Mouse (Mus musculus): ENCODE measurements at regions not wholly inside any gene's neighbourhood (a gene's known extent, or its start where the extent isn't known, plus 50 kb on each side); places are given as distances from the start of the nearest gene placed in this dataset.

DNA sequence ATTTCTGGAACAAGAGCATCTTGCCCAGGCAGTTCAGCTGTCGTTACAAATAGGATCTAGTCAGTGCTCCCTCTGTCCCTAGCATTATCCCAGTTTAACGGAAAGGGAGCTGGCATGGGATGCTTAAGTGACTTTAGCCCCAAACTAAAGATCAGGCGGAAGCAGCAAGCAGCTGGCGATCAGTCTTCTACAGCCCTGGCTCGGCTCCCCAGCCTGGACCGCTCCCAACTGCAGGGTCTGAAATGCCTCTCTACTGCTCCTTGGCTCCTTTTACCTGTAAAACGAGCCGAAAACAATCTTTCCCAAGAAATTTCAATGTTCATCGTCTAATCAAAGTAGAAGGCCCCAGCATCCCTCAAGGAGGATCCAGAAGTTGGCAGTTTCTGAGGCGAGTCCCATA, 745.5 kb downstream of the Diaph3 start:
- no peaks in the 10 kb centered on the region for H3K36me3 ChIP-seq (ENCODE audit: control insufficient read depth, insufficient read depth, low read length)
- no peak overlapping the region for H3K4me2 ChIP-seq (replicated peaks; ENCODE audit: low read depth)
- H3K27me3 ChIP-seq (ENCODE audit: control insufficient read depth, insufficient read depth, low read length), result no peaks in the 10 kb centered on the region
- no peak overlapping the region for H3K27ac ChIP-seq (replicated peaks)
- DNase-seq (ENCODE audit: low spot score), result no peak
- no peaks in the 10 kb centered on the region for H3K9me3 ChIP-seq (ENCODE audit: control insufficient read depth, low read length)
- H3K4me1 ChIP-seq (replicated peaks; ENCODE audit: control insufficient read depth, insufficient read depth), result no peaks in the 10 kb centered on the region
- H3K9ac ChIP-seq (ENCODE audit: low read length), result no peak overlapping the region
- H3K4me3 ChIP-seq (ENCODE audit: low read depth, low read length), result no peak overlapping the region
- TF ChIP-seq CTCF (IDR thresholded peaks at IDR 0.05; ENCODE audit: low read depth), result no peak
- ATAC-seq (ENCODE audit: low FRiP score, low TSS enrichment), result no peak
- WGBS, result 23% methylated on average over 10 of the region's 10 CpGs

DNA sequence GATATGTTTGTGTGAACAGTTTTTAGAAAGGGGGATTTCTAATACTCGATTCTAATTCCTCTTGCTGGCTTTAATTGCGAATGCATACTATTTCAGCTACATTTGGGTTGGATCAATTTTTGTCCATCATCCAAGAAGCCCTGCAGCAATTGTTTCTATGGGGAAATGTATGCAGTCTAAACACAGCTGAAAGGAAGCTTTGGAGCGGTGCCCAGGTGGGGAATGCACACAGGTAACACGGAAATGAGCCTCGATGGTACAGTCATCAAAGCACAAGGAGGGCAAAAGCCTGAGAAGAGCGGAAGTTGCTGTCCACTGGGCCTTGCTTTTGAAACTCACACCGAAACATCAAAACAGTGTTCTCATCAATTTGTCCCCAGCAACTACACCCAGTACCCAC, 746.0 kb downstream of the Diaph3 start:
- ATAC-seq (ENCODE audit: low FRiP score, low TSS enrichment) (no peak), DNase-seq (ENCODE audit: low spot score) (no peak)
- H3K27ac ChIP-seq (replicated peaks), result no peak overlapping the region
- no peak overlapping the region for H3K4me2 ChIP-seq (replicated peaks; ENCODE audit: low read depth)
- no peaks in the 10 kb centered on the region for H3K27me3 ChIP-seq (ENCODE audit: control insufficient read depth, insufficient read depth, low read length)
- H3K9ac ChIP-seq (ENCODE audit: low read length), result no peak overlapping the region
- H3K9me3 ChIP-seq (ENCODE audit: control insufficient read depth, low read length), result no peaks in the 10 kb centered on the region
- no peak for TF ChIP-seq EP300 (optimal IDR thresholded peaks at IDR 0.05)
- TF ChIP-seq CTCF (IDR thresholded peaks at IDR 0.05; ENCODE audit: low read depth), result no peak
- no peak overlapping the region for H3K4me3 ChIP-seq (ENCODE audit: low read depth, low read length)
- H3K36me3 ChIP-seq (ENCODE audit: control insufficient read depth, insufficient read depth, low read length), result no peaks in the 10 kb centered on the region
- no peaks in the 10 kb centered on the region for H3K4me1 ChIP-seq (replicated peaks; ENCODE audit: control insufficient read depth, insufficient read depth)
- whole genome bisulfite sequencing, result 58% methylated on average over 7 of the region's 7 CpGs

DNA sequence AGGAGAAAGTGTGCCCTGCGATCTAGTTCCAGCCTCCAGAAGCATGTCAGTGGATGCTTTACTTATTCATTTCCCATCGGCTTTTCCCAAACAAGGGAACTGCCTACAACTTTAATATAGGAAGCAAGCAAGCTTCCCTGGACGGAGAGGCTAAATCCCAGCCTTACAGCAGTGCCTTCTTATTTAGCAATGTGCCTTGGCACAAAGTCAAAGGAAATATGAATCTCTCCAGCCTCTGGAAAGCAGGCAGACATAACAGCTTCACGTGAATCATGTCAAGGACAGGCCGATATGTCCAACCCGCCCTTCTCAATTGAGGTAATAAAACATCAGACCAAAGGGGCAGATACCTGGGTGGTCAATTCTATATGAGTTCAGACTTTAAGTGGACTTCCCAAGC, 755.9 kb downstream of the Diaph3 start:
- ATAC-seq (ENCODE audit: low FRiP score, low TSS enrichment) (no peak), DNase-seq (ENCODE audit: low spot score) (no peak)
- Histone ChIP-seq H3K27ac (replicated peaks) (no peak overlapping the region), H3K9me3 (ENCODE audit: control insufficient read depth, low read length) (no peaks in the 10 kb centered on the region), H3K4me1 (replicated peaks; ENCODE audit: control insufficient read depth, insufficient read depth) (no peaks in the 10 kb centered on the region), H3K36me3 (ENCODE audit: control insufficient read depth, insufficient read depth, low read length) (no peaks in the 10 kb centered on the region), H3K9ac (ENCODE audit: low read length) (no peak overlapping the region), H3K27me3 (ENCODE audit: control insufficient read depth, insufficient read depth, low read length) (no peaks in the 10 kb centered on the region), H3K4me2 (replicated peaks; ENCODE audit: low read depth) (no peak overlapping the region), H3K4me3 (ENCODE audit: low read depth, low read length) (no peak overlapping the region)
- 45% methylated on average over 6 of the region's 6 CpGs for WGBS
- TF ChIP-seq CTCF (IDR thresholded peaks at IDR 0.05; ENCODE audit: low read depth) (no peak), EP300 (optimal IDR thresholded peaks at IDR 0.05) (no peak)

DNA sequence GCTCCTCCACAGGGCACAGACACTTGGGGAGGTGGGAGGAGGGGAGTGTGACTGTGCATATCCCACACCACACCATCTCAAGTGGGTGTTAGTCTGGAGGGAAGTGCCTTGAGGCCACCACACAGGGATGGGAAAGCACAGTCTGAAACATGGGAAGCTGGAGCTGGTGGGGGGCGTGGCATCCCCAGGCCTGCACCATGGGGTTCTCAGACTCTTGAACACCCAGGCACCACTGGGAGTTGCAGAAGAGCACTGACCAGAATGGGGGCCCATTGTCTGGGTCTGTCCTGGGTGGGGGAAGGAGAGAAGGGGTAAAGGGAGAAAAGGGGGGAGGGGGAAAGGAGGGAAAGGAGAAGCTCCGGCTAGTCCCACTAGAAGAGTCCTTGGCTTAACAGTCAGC, 776.0 kb downstream of the Diaph3 start:
- WGBS, result 94% methylated on average over 2 of the region's 2 CpGs
- Histone ChIP-seq H3K9ac (ENCODE audit: low read length) (no peak overlapping the region), H3K27me3 (ENCODE audit: control insufficient read depth, insufficient read depth, low read length) (no peaks in the 10 kb centered on the region), H3K9me3 (ENCODE audit: control insufficient read depth, low read length) (no peaks in the 10 kb centered on the region), H3K36me3 (ENCODE audit: control insufficient read depth, insufficient read depth, low read length) (no peaks in the 10 kb centered on the region), H3K4me3 (ENCODE audit: low read depth, low read length) (no peak overlapping the region), H3K27ac (replicated peaks) (no peak overlapping the region), H3K4me1 (replicated peaks; ENCODE audit: control insufficient read depth, insufficient read depth) (no peaks in the 10 kb centered on the region), H3K4me2 (replicated peaks; ENCODE audit: low read depth) (no peak overlapping the region)
- TF ChIP-seq CTCF (IDR thresholded peaks at IDR 0.05; ENCODE audit: low read depth) (no peak), EP300 (optimal IDR thresholded peaks at IDR 0.05) (no peak)
- DNase-seq (ENCODE audit: low spot score) (no peak), ATAC-seq (ENCODE audit: low FRiP score, low TSS enrichment) (no peak)

DNA sequence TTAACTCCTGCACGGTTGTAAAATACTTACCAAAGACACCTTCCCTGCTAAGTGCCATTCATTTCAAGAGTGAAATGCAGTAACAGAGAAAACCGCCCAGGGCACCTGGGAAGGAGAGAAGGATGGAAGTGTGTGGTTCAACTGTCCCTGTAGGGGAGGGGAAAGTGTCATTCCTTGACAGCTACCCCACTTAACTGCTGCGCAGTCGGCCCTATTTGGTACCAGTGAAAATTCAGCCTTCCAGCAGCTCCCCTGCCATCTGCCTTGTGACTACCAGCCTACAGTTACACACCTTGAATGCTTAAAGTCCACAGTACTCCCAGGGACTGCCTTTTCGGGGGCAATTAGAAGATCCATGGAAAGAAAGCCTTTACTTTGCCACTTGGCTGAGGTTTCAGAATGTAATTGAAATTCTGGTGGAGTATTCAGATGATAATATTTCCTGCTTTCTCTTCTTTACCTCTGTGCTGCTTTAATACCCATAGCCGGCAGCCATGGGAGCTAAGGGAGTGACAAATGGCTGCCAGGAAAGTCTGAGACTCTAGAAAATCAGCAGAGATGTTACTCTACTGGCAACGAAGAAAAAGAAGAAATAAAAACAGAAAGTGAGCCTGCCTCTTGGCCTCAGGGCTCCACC, 780.5 kb downstream of the Diaph3 start:
- H3K4me1 ChIP-seq (replicated peaks; ENCODE audit: control insufficient read depth, insufficient read depth), result no peaks in the 10 kb centered on the region
- H3K36me3 ChIP-seq (ENCODE audit: control insufficient read depth, insufficient read depth, low read length), result no peaks in the 10 kb centered on the region
- no peak overlapping the region for H3K9ac ChIP-seq (ENCODE audit: low read length)
- WGBS, result 46% methylated on average over 7 of the region's 7 CpGs
- H3K9me3 ChIP-seq (ENCODE audit: control insufficient read depth, low read length), result no peaks in the 10 kb centered on the region
- no peak for DNase-seq (ENCODE audit: low spot score)
- H3K4me3 ChIP-seq (ENCODE audit: low read depth, low read length), result no peak overlapping the region
- no peak overlapping the region for H3K27ac ChIP-seq (replicated peaks)
- ATAC-seq (ENCODE audit: low FRiP score, low TSS enrichment), result no peak
- no peaks in the 10 kb centered on the region for H3K27me3 ChIP-seq (ENCODE audit: control insufficient read depth, insufficient read depth, low read length)
- TF ChIP-seq EP300 (optimal IDR thresholded peaks at IDR 0.05) (no peak), CTCF (IDR thresholded peaks at IDR 0.05; ENCODE audit: low read depth) (no peak)
- H3K4me2 ChIP-seq (replicated peaks; ENCODE audit: low read depth), result no peak overlapping the region

DNA sequence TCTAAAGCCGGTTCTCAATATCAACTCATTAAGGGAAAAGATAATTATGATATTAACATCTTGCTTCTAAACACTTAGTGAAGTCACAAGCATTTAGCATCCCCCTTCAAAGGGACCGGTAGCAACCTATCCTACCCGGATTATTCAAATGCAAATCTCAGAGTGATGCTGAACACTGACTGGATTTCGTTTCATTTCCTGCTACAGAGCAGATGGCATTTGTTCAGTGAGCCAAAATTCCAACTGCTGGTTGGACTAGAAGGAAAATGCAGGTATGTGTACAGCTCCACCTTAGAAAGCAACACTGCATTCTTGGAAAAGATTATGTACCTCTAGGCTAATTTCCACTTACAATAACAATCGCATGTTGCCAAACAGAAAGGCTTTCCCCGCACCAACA, 782.5 kb downstream of the Diaph3 start:
- WGBS, result 85% methylated on average over 6 of the region's 6 CpGs
- H3K4me1 ChIP-seq (replicated peaks; ENCODE audit: control insufficient read depth, insufficient read depth), result no peaks in the 10 kb centered on the region
- no peak overlapping the region for H3K9ac ChIP-seq (ENCODE audit: low read length)
- TF ChIP-seq CTCF (IDR thresholded peaks at IDR 0.05; ENCODE audit: low read depth), result no peak
- TF ChIP-seq EP300 (optimal IDR thresholded peaks at IDR 0.05), result no peak
- no peaks in the 10 kb centered on the region for H3K27me3 ChIP-seq (ENCODE audit: control insufficient read depth, insufficient read depth, low read length)
- H3K4me3 ChIP-seq (ENCODE audit: low read depth, low read length), result no peak overlapping the region
- no peaks in the 10 kb centered on the region for H3K36me3 ChIP-seq (ENCODE audit: control insufficient read depth, insufficient read depth, low read length)
- no peak for DNase-seq (ENCODE audit: low spot score)
- no peak overlapping the region for H3K27ac ChIP-seq (replicated peaks)
- ATAC-seq (ENCODE audit: low FRiP score, low TSS enrichment), result no peak
- H3K4me2 ChIP-seq (replicated peaks; ENCODE audit: low read depth), result no peak overlapping the region
- no peaks in the 10 kb centered on the region for H3K9me3 ChIP-seq (ENCODE audit: control insufficient read depth, low read length)
